In the genomic region with DNA sequence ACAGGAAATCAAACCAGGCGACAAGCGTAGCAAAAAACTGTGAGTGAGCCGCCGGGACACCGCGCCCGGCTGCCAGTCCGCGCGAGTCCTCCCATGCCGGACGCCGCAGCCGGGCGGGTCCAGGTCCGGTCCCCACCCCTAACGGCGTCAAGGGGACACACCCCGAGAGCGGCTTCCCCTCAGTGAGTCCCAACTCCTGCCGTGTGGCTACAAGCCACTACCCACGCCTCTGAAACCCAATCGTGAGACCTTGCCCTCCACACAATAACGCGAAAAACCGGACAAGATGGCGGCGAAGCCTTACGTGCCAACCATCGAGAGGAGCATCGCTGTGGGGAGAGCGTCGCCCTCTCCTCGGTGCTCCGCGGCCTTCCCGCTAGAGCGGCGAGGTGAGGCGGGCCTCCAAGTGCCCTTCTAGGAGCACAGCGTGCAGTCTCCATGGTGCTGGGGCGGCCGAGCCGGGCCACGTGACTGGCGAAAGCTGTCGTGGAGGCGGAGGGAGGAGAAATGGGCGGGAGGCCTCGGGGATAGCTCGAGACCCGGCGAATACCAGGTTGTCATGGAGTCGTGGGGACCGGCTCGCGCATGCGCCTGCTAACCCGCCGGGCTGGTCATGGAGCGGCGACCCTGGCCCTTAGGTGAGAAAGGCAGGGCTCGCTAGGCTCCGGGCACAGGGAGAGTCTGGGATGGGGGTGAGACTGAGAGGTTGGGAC, we compare ENCODE assay signal across 8 mouse cellular contexts. TPM values are rescaled to one million over a fixed set of nuclear protein-coding genes. Genes with fewer than 3 reads are reported as not detected.
A peak's percentile ranks its signal among the peaks of the same experiment; 100 is the strongest.
DNase-seq lines count a peak whose midpoint lies in the region; ATAC-seq lines count a peak whose summit lies in the region.

A gene (plus strand): TSS at position 182 of the 713 bp plus-strand sequence.

- ATAC-seq in inflammation-experienced regulatory T-cells, adult 6 months = peak; percentile 77
- ATAC-seq in megakaryocyte-erythroid progenitor cell, adult 5-6 weeks (replicated peaks; ENCODE audit: low FRiP score, low TSS enrichment, poor library complexity, severe bottlenecking) = peak; percentile 89

- intact Hi-C loops in gastrocnemius, postnatal 14 days (cut with DNase I; ENCODE audit: low total_unique reads) = no loop called here
- intact Hi-C loops in left cerebral cortex, postnatal 10 days (cut with DNase I) = loop anchor here (2.0 kb wide), 1 partner anchor 152 kb away; no protein-coding TSS in a partner anchor

- peak; percentile 99 for DNase-seq in adrenal gland, adult (ENCODE audit: inconsistent age in 2 of 2, low spot score in 1 of 2)
- peak; percentile 99 for DNase-seq in embryo, embryonic 10.5 days (ENCODE audit: low spot score)
- DNase-seq in gastrocnemius, postnatal 14 days = peak; percentile 99
- DNase-seq in left cerebral cortex, postnatal 10 days (ENCODE audit: extremely low spot score in 1 of 2, low spot score in 2 of 2) = peak; percentile 99 to 100
- DNase-seq in right cerebral cortex, postnatal 25 days = peak; percentile 99
- peak; percentile 98 to 99 for DNase-seq in urinary bladder, postnatal 4 days (ENCODE audit: low spot score in 2 of 2)

RNA-seq across cellular contexts. Expression of the gene that starts here (rescaled TPM):
- 10 to 100 TPM; 20.2 to 20.3 TPM for total RNA-seq in gastrocnemius, postnatal 14 days (2021)
- 10 to 100 TPM; 20.2 to 29.2 (median 28.3) TPM for polyA plus RNA-seq in inflammation-experienced regulatory T-cells, adult 6 months (2017; shearing (Covaris generic))
- total RNA-seq in left cerebral cortex, postnatal 10 days (2021) = 10 to 100 TPM; 59.9 to 61.9 TPM
- total RNA-seq in megakaryocyte-erythroid progenitor cell, adult 5-6 weeks (2014; fragmentation: Nextera tagmentation) = 29.2 and 35.6 TPM in 2 replicates
- total RNA-seq in megakaryocyte-erythroid progenitor cell, adult 5-6 weeks (2017) = 22.0 and 23.0 TPM in 2 replicates

Comparison
In these comparisons a context has a peak if more than half of its experiments do, and no peak if none do; other contexts are left out.
1. Peak in every context shown above with its lines: DNase-seq and ATAC-seq.